Mouse (Mus musculus): ENCODE measurements around the gene Ptgs1. TPM values are rescaled to one million over a fixed set of nuclear protein-coding genes. Genes with fewer than 3 reads are reported as not detected.
"Not testable (repeated sequence)": the region's sequence is repeated elsewhere in the genome, so short reads cannot be mapped to it uniquely, and the experiment has no call there.

Ptgs1 gene
- 3.9 and 4.5 TPM in 2 replicates for polyA plus RNA-seq (2014; fragmentation: Nextera tagmentation; extraction: Ambion mirVana)

- H3K4me1 ChIP-seq (ENCODE audit: control insufficient read depth, insufficient read depth, low read length) = 0 out of 2 replicates have a peak, but pooled peaks cover 2% of the 10 kb centered on the region
- peak within 1 kb of the TSS; percentile 59 for H3K4me2 ChIP-seq (ENCODE audit: low read depth)
- no peak within 1 kb of the TSS for H3K27ac ChIP-seq (ENCODE audit: low read depth, low read length)
- no peaks in the 10 kb centered on the region for H3K9me3 ChIP-seq (ENCODE audit: control insufficient read depth, low read length)
- ATAC-seq (ENCODE audit: insufficient read depth, low FRiP score, low TSS enrichment) (no peak), DNase-seq (ENCODE audit: low spot score) (peak; percentile 34)
- peak within 1 kb of the TSS; percentile 28 for H3K4me3 ChIP-seq (ENCODE audit: low read depth, low read length)
- H3K27me3 ChIP-seq (ENCODE audit: control insufficient read depth, insufficient read depth, low read length) = no peaks in the 10 kb centered on the region
- H3K36me3 ChIP-seq (ENCODE audit: control insufficient read depth, insufficient read depth, low read length) = no peaks in the 10 kb centered on the region
- H3K9ac ChIP-seq (ENCODE audit: low read length) = 0 out of 2 replicates have a peak within 1 kb of the TSS, but pooled peaks have one; percentile 27
- under 1% methylated on average over 18 of the region's 18 CpGs for WGBS
Measured at GRCm38 (mm10) chr2:36230366-36230765, at the start of gene Ptgs1. TSS of gene Ptgs1 (plus strand) at chr2:36230426.

DNA sequence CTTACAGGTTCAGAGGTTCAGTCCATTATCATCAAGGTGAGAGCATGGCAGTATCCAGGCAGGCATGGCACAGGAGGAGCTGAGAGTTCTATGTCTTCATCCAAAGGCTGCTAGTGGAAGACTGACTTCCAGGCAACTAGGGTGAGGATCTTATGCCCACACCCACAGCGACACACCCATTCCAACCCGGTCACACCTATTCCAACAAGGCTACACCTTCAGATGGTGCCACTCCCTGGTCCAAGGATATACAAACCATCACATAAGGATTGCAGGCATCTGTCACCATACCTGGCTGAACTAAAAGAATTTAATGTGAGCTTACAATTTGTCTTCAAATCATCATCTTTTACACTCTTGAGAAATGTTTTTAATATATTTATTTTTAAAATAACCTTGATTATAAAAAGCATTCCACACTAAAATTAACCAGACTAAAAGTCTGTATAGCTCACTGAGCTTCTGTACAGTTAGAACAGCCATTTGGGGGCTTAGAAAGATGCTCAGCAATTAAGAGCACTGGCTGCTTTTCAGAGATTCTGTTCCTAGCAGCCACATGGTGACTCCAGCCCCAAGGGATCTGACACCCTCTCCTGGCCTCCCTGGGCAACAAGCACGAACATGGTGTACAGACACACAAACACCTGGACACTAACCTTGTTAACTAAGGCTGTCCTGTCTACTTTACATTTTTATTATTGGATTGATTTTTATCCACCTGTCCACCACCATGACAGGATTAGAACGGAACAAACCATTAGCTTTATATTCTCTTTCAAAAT is 48.4 kb upstream of the Ptgs1 start:
- not testable (repeated sequence) for H3K4me1 ChIP-seq (ENCODE audit: control insufficient read depth, insufficient read depth, low read length); ATAC-seq (ENCODE audit: insufficient read depth, low FRiP score, low TSS enrichment); H3K9ac ChIP-seq (ENCODE audit: low read length); H3K4me2 ChIP-seq (ENCODE audit: low read depth); H3K36me3 ChIP-seq (ENCODE audit: control insufficient read depth, insufficient read depth, low read length); H3K27ac ChIP-seq (ENCODE audit: low read depth, low read length); DNase-seq (ENCODE audit: low spot score); H3K27me3 ChIP-seq (ENCODE audit: control insufficient read depth, insufficient read depth, low read length); H3K4me3 ChIP-seq (ENCODE audit: low read depth, low read length); H3K9me3 ChIP-seq (ENCODE audit: control insufficient read depth, low read length)
- WGBS = 81% methylated on average over 4 of the region's 4 CpGs

GRCm38 (mm10) chr2:36183278-36183677 is 46.9 kb upstream of the Ptgs1 start:
- no peak for DNase-seq (ENCODE audit: low spot score)
- no peak overlapping the region for H3K4me2 ChIP-seq (ENCODE audit: low read depth)
- no peak overlapping the region for H3K27ac ChIP-seq (ENCODE audit: low read depth, low read length)
- H3K4me3 ChIP-seq (ENCODE audit: low read depth, low read length) = no peak overlapping the region
- H3K4me1 ChIP-seq (ENCODE audit: control insufficient read depth, insufficient read depth, low read length) = no peaks in the 10 kb centered on the region
- H3K9me3 ChIP-seq (ENCODE audit: control insufficient read depth, low read length) = no peaks in the 10 kb centered on the region
- H3K27me3 ChIP-seq (ENCODE audit: control insufficient read depth, insufficient read depth, low read length) = no peaks in the 10 kb centered on the region
- ATAC-seq (ENCODE audit: insufficient read depth, low FRiP score, low TSS enrichment) = no peak
- no peaks in the 10 kb centered on the region for H3K36me3 ChIP-seq (ENCODE audit: control insufficient read depth, insufficient read depth, low read length)
- 83% methylated on average over 2 of the region's 2 CpGs for WGBS
- no peak overlapping the region for H3K9ac ChIP-seq (ENCODE audit: low read length)

- H3K4me2 ChIP-seq (ENCODE audit: low read depth) = no peak overlapping the region
- no peak overlapping the region for H3K4me3 ChIP-seq (ENCODE audit: low read depth, low read length)
- DNase-seq (ENCODE audit: low spot score) (no peak), ATAC-seq (ENCODE audit: insufficient read depth, low FRiP score, low TSS enrichment) (no peak)
- H3K4me1 ChIP-seq (ENCODE audit: control insufficient read depth, insufficient read depth, low read length) = no peaks in the 10 kb centered on the region
- no peaks in the 10 kb centered on the region for H3K36me3 ChIP-seq (ENCODE audit: control insufficient read depth, insufficient read depth, low read length)
- H3K27me3 ChIP-seq (ENCODE audit: control insufficient read depth, insufficient read depth, low read length) = no peaks in the 10 kb centered on the region
- WGBS = 97% methylated on average over 2 of the region's 2 CpGs
- H3K9ac ChIP-seq (ENCODE audit: low read length) = no peak overlapping the region
- H3K27ac ChIP-seq (ENCODE audit: low read depth, low read length) = no peak overlapping the region
- H3K9me3 ChIP-seq (ENCODE audit: control insufficient read depth, low read length) = no peaks in the 10 kb centered on the region
Measured at GRCm38 (mm10) chr2:36184192-36184591, 46.0 kb upstream of the Ptgs1 start.

- Histone ChIP-seq H3K4me1 (ENCODE audit: control insufficient read depth, insufficient read depth, low read length) (no peaks in the 10 kb centered on the region), H3K4me3 (ENCODE audit: low read depth, low read length) (no peak overlapping the region), H3K27me3 (ENCODE audit: control insufficient read depth, insufficient read depth, low read length) (no peaks in the 10 kb centered on the region), H3K9ac (ENCODE audit: low read length) (no peak overlapping the region), H3K9me3 (ENCODE audit: control insufficient read depth, low read length) (no peaks in the 10 kb centered on the region), H3K27ac (ENCODE audit: low read depth, low read length) (no peak overlapping the region), H3K4me2 (ENCODE audit: low read depth) (no peak overlapping the region), H3K36me3 (ENCODE audit: control insufficient read depth, insufficient read depth, low read length) (no peaks in the 10 kb centered on the region)
- 83% methylated on average over 6 of the region's 6 CpGs for WGBS
- DNase-seq (ENCODE audit: low spot score) (no peak), ATAC-seq (ENCODE audit: insufficient read depth, low FRiP score, low TSS enrichment) (no peak)
Measured at GRCm38 (mm10) chr2:36184876-36185275, 45.4 kb upstream of the Ptgs1 start.

GRCm38 (mm10) chr2:36189200-36189599 is 41.0 kb upstream of the Ptgs1 start:
- not testable (repeated sequence) for H3K4me1 ChIP-seq (ENCODE audit: control insufficient read depth, insufficient read depth, low read length); ATAC-seq (ENCODE audit: insufficient read depth, low FRiP score, low TSS enrichment); H3K4me2 ChIP-seq (ENCODE audit: low read depth); H3K9ac ChIP-seq (ENCODE audit: low read length); H3K27me3 ChIP-seq (ENCODE audit: control insufficient read depth, insufficient read depth, low read length); DNase-seq (ENCODE audit: low spot score); H3K36me3 ChIP-seq (ENCODE audit: control insufficient read depth, insufficient read depth, low read length); H3K27ac ChIP-seq (ENCODE audit: low read depth, low read length); H3K9me3 ChIP-seq (ENCODE audit: control insufficient read depth, low read length); H3K4me3 ChIP-seq (ENCODE audit: low read depth, low read length)
- WGBS = 65% methylated on average over 6 of the region's 6 CpGs

- no peaks in the 10 kb centered on the region for H3K36me3 ChIP-seq (ENCODE audit: control insufficient read depth, insufficient read depth, low read length)
- no peak overlapping the region for H3K4me2 ChIP-seq (ENCODE audit: low read depth)
- H3K27ac ChIP-seq (ENCODE audit: low read depth, low read length) = 0 out of 2 replicates have a peak overlapping the region, but pooled peaks have one; percentile 14
- H3K27me3 ChIP-seq (ENCODE audit: control insufficient read depth, insufficient read depth, low read length) = no peaks in the 10 kb centered on the region; the same call in 1 of the 2 replicates
- H3K4me3 ChIP-seq (ENCODE audit: low read depth, low read length) = no peak overlapping the region
- H3K4me1 ChIP-seq (ENCODE audit: control insufficient read depth, insufficient read depth, low read length) = no peaks in the 10 kb centered on the region
- 0 out of 2 replicates have a peak, but pooled peaks have one; percentile 23 for ATAC-seq (ENCODE audit: insufficient read depth, low FRiP score, low TSS enrichment)
- H3K9ac ChIP-seq (ENCODE audit: low read length) = no peak overlapping the region
- WGBS = 49% methylated on average over 12 of the region's 12 CpGs
- no peak for DNase-seq (ENCODE audit: low spot score)
- no peaks in the 10 kb centered on the region for H3K9me3 ChIP-seq (ENCODE audit: control insufficient read depth, low read length)
Measured at GRCm38 (mm10) chr2:36191098-36191941, 38.9 kb upstream of the Ptgs1 start.

DNA sequence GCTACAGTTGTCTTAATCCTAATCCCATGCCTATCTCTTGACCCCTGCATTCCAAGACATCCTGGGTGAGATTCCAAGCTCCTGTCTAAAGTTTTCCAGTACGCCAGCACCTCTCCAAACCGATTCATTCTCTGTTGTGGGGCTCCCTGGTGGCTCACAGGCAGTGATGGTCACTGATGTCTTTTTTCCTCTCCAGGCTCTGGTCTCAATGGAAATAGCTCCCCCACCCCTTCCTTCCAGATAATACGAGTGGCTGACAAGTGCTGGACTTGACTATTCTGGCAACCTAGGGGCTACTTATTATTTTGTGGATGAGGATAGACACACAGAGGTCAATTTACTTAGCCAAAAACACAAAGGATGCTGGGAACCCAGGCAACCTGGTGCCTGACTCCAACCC is 33.2 kb upstream of the Ptgs1 start:
- Histone ChIP-seq H3K4me1 (ENCODE audit: control insufficient read depth, insufficient read depth, low read length) (peaks cover 7% of the 10 kb centered on the region; the same call in 1 of the 2 replicates), H3K36me3 (ENCODE audit: control insufficient read depth, insufficient read depth, low read length) (no peaks in the 10 kb centered on the region), H3K9me3 (ENCODE audit: control insufficient read depth, low read length) (no peaks in the 10 kb centered on the region), H3K4me3 (ENCODE audit: low read depth, low read length) (no peak overlapping the region), H3K27me3 (ENCODE audit: control insufficient read depth, insufficient read depth, low read length) (peaks cover 8% of the 10 kb centered on the region), H3K27ac (ENCODE audit: low read depth, low read length) (no peak overlapping the region), H3K4me2 (ENCODE audit: low read depth) (no peak overlapping the region), H3K9ac (ENCODE audit: low read length) (no peak overlapping the region)
- no peak for ATAC-seq (ENCODE audit: insufficient read depth, low FRiP score, low TSS enrichment)
- DNase-seq (ENCODE audit: low spot score) = no peak
- 70% methylated on average over 3 of the region's 3 CpGs for WGBS

Measured in neural tube, embryonic 11.5 days (tissue).